Mouse (Mus musculus) brain, embryonic 14.5 days (tissue): ENCODE results near the gene Eln.

Source experiments
- CTCF ChIP-seq: fragments of 200-500 bp; IDR thresholded peaks from 2 replicates; pipeline ENCODE4 v1.5.1; 2012; ENCODE audit warnings: inconsistent platforms, mild to moderate bottlenecking, moderate library complexity, borderline replicate concordance; ENCODE audit not compliant: insufficient read depth, insufficient read length; ENCODE audit errors: extremely low read depth
- POLR2A ChIP-seq: fragments of 200-500 bp; IDR thresholded peaks from 2 replicates; pipeline ENCODE4 v1.6.1; 2012; ENCODE audit warnings: mild to moderate bottlenecking, inconsistent platforms, borderline replicate concordance; ENCODE audit not compliant: poor library complexity, insufficient read depth, insufficient read length, severe bottlenecking; ENCODE audit errors: extremely low read depth

DNA sequence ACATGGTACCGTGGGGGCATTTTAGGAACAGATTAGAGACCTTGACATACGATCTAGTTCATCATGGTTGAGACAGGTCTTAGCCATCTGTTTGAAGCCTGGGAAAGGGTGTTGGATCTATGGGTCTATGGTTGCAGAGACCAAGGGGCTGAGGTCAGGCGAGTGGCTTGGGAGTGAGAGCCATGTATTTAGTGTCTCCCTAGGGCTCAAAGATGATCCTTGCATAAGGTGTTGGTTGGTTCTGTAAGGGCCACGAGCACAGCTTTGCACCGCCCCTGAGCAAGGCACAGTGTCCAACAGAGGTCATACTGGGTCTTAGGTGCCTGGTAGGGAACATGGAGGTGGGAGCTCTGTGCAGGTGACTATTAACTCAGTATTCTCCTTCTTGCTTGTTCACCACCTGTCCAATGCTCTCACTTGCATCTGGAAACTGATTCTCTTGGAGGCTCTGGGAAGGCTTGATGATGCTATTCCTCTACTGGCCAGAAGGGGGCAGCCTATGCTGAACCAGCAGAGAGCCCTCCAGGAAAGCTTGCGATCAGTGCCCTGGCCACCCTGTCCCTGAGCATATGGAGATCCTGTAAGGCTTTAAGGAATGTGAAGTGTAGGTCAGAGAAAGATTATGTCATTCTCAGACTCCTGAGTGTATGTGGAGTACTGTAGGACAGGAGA lies 960 bp upstream of the Eln start:
- TF ChIP-seq POLR2A (no peak), CTCF (peak; percentile 78)
